Mouse (Mus musculus) adrenal gland, postnatal 25 days (tissue): Measurements from ENCODE around the gene Col23a1. TPM values are rescaled to one million over a fixed set of nuclear protein-coding genes. Genes with fewer than 3 reads are reported as not detected.
"Not testable (repeated sequence)": the region's sequence is repeated elsewhere in the genome, so short reads cannot be mapped to it uniquely, and the experiment has no call there.

Experiments
- DNase-seq: peaks from one replicate; pipeline ENCODE4 v3.0.0; 2021; ENCODE audit warnings: mixed read lengths
- total RNA-seq: library from RNA; stranded (reverse); gene quantifications from 2 replicates; pipeline ENCODE4 v1.2.3, GENCODE M21; 2021

The Col23a1 gene
- total RNA-seq, 1 experiment from 2014 or later, result 9.9 TPM

- peak; percentile 52 for DNase-seq
Observed at GRCm38 (mm10) chr11:51328387-51328942, 38.7 kb downstream of the Col23a1 start.

DNA sequence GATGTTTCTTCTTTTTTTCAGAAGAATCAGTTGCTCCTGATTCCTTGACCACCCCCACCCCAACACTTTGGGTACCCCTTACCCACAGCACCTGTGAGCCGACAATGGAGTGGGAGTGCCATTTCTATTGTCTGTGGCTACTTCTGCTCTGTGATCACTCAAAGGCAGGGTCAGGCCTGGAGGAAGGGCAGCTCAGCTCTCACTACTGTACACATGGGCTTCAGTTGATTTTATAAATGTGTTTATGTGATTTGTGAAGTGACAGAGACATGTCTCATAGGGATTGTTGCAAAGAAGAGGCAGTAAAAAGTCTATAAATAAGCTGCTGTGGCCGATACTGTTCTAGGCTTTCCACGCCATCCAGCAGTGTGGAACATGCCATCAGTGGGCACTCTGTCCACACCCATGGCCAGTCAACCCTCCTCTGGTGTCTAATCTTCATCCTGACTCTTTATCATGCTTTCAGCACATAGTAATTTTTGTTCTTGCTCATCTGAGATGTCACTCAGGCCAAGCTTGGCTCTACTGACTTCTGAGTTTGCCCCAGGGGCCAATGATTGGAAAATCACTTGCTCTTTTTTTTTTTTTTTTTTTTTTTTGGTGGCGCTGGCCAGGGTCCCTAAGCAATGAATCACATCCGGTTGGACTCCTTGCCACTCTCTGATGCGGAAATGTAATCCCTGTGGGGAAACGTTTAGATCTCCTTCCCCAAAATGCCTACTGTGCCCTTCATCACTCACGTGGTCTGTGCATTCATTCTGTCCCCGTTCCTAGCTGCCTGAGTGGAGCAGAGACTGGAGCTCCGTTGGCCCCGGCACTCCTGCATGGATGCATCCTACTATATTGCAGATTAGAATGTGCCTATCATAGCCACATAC is 40.4 kb downstream of the Col23a1 start:
- DNase-seq, result no peak

DNA sequence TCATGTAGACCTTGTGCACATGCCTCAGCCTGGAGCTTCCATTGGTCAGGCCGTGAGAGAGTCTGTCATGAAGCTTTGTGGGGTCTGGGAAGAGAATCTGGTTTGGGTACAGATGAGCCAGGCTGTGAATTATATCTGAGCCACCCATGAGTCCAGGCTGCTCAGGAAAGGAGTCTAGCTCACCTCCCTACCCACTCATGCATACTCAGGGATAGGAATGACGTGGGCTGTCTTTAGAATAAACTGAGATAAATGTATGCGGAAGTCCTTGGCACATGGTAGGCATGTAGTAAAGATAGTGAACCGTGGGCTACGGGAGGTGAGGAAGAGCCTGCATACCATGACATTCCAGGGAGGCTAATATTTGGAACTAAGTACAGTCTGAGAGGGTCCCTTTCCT is 44.3 kb downstream of the Col23a1 start:
- DNase-seq, result no peak

- DNase-seq, result no peak
Observed at GRCm38 (mm10) chr11:51337585-51337984, 47.9 kb downstream of the Col23a1 start.

DNA sequence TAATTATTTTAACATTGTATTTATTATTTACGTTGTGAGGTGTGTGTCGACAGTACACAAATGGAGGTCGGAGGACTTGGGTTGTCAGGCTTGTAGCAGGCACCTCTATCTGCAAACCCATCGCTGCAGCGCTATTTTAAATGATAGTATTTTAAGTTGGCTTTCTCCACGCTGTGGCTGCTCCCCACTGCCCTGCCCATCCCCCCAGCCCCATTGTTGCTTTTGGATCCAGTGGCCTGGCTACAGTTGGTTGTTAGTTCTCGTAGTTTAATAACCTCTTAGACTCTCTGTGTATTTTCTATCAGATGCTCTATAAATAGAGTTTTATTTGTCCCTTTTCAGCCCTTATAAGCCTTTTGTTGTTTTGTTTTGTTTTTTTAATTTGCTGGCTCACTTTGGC is 48.7 kb downstream of the Col23a1 start:
- DNase-seq, result no peak

DNA sequence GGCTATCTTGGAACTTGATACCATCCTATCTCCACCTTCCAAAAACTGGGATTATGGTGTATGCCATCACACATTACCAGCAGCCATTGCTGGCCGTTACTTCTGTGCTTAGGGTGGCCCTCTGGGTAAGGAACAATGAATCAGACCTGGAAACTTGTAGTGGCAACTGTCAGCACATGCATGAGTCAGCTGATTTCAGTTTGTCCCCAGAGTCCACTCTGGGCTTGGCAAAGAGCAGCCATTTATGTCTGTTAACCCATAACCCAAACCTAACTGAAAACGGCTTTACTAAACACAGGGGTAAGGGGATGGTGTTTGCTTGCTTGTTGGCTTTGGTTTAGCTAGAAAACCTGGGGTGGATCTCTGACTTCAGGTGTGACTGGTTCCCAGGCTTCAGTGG is 51.4 kb downstream of the Col23a1 start:
- no peak for DNase-seq

DNA sequence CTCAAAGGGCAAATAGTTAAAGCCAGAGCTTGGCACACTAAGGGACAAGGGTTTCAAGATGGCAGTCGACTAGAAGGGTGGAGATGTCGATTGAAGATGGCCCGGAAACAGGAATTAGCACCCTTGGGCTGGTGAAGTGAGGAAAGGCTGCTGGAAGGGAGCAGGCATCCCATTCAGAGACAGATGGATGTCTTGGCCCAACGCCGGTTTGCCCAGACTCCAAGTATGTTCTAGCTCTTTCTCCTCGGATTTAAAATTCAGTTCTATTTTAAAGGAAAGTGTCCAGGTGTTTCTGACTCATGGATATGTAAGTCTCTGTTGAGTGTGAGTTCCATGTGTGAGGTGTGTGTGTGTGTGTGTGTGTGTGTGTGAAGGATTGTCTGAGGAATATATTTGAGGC is 53.1 kb downstream of the Col23a1 start:
- DNase-seq, result no peak

GRCm38 (mm10) chr11:51343312-51343711 is 53.6 kb downstream of the Col23a1 start:
- no peak for DNase-seq

DNA sequence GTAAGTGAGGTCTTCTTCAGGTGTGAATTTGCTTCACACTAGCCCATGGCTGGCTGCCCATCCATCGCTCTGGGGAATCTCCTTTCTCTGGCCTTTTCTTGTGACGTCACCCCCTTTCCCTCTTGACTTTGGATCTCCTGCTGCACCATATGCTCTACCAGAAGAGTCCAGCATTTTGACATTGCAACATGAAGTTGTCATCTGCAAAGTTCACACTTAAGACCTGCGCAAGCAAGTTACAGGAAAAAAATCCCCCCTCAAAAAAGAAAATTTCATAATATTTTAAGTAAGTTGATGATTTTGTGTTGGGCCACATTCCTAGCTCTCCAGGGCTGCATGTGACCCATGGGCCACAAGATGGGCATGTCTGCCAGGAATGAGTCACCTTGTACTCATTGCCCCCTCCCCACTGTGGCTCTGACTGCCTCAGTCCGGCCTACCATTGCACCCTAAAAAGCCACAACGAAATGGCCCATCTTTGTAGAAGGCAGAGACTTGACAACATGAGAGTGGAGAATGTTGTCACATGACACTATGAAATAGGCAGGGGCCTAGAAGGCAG is 54.1 kb downstream of the Col23a1 start:
- DNase-seq, result no peak

GRCm38 (mm10) chr11:51345481-51346465 is 56.1 kb downstream of the Col23a1 start:
- peak; percentile 17 for DNase-seq

DNA sequence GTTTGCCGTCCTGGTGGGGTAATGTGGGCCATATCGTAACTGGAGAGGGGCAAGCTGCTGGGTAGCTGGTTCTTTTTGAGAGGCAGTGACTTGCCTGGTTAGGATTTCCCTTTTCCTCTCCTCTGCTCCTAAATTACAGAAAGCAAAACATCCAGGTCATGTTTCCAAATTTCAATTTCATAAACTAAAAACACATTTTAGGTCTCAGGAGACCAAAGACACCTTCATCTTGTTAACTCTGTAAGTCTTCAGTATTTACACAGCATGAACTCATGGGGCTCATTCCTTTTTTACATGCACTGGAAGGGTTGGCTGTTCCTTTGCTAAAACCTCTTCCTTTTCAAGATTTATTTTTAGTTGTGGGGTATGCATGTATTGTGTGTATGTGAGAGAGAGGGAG is 58.0 kb downstream of the Col23a1 start:
- no peak for DNase-seq

GRCm38 (mm10) chr11:51349665-51350064 is 59.9 kb downstream of the Col23a1 start:
- DNase-seq, result no peak

- no peak for DNase-seq
Observed at GRCm38 (mm10) chr11:51351151-51351550, 61.4 kb downstream of the Col23a1 start.

GRCm38 (mm10) chr11:51351841-51352240 is 62.1 kb downstream of the Col23a1 start:
- no peak for DNase-seq

DNA sequence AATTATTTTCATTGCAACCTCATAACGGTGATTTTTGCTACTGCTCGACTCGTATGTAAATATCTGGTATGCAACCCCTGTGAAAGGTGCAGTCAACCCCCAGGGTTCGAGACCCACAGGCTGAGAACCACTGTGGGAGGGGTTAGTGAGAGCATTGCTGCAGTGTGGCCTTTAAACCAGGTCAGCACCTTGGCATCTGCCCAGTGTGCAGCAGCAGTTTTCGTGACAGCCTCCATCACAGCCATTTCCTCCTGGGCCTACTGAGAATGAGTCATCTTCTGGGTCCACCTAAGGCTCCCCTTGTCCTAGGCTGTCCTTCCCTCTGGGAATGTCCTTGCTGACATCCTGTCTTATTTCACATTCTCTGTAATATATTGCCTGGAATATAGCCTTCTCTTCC is 64.0 kb downstream of the Col23a1 start:
- peak; percentile 46 for DNase-seq

GRCm38 (mm10) chr11:51358981-51359380 is 69.3 kb downstream of the Col23a1 start:
- not testable (repeated sequence) for DNase-seq

DNA sequence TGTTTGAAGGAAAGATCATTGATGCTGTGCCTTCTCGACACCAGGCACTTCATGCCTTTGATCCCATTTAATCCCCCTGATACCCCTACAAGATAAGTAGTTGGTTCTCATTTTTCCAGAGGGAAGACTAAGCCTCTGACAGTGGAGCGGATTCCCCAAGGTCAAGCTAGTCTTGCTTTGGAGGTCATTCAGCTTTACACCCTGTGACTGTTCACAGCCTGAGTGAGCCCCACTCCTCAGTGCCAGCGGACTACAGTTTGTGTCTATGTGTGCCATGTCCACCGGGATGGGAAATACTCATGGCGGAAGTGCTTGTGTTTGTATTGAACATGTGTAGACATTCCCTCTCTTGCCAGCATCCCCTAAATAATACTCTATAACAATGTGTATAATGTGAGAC is 74.6 kb downstream of the Col23a1 start:
- DNase-seq, result no peak

- no peak for DNase-seq
Observed at GRCm38 (mm10) chr11:51367334-51367733, 77.6 kb downstream of the Col23a1 start.

- no peak for DNase-seq
Observed at GRCm38 (mm10) chr11:51370273-51370672, 80.6 kb downstream of the Col23a1 start.

- DNase-seq, result peak; percentile 16
Observed at GRCm38 (mm10) chr11:51371321-51371720, 81.6 kb downstream of the Col23a1 start.

DNA sequence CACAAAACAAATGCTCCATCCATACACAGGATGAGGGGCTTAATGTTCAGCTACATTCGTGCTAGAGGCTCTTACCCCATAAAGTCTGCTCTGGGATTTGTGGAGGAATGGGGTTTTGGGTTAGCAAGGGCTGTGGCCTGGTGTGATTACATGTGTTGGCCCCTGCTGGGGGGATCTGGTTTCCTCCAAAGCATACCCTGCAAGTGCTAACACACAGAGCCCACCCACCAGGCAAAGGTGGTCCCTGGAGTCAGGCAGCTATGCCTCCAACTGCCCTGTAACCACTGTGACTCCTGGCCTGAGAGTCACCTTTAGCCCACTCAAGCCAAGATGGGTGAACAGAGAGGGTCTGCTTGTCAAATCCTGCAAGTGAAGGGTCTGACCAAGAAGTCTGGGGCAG is 82.2 kb downstream of the Col23a1 start:
- no peak for DNase-seq

DNA sequence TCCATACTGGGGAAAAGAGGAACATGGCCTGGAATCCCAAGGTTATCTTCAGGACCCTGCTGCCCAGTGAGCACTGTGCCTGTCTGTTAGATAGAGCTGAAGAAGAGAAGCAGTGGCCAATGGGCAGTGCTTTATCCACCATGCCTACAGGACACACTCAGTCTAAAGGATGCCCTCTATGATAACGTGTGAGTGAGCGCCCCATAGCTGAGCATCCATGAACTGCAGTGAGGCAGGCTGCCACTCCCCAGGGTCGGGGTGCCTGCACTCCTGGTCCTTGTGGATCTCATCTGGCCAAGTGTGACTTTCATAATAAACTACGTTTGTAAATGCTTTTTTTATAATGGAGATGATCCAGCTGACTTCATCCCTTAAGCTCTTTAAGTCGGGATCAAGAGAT is 87.5 kb downstream of the Col23a1 start:
- DNase-seq, result no peak
